Mouse (Mus musculus) brain, embryonic 14.5 days (tissue): ENCODE results near the gene Ugt1a8.
"Not testable (repeated sequence)": the region's sequence is repeated elsewhere in the genome, so short reads cannot be mapped to it uniquely, and the experiment has no call there.

Source experiments
- CTCF ChIP-seq: fragments of 200-500 bp; IDR thresholded peaks from 2 replicates; pipeline ENCODE4 v1.5.1; 2012; ENCODE audit warnings: inconsistent platforms, mild to moderate bottlenecking, moderate library complexity, borderline replicate concordance; ENCODE audit not compliant: insufficient read depth, insufficient read length; ENCODE audit errors: extremely low read depth
- POLR2A ChIP-seq: fragments of 200-500 bp; IDR thresholded peaks from 2 replicates; pipeline ENCODE4 v1.6.1; 2012; ENCODE audit warnings: mild to moderate bottlenecking, inconsistent platforms, borderline replicate concordance; ENCODE audit not compliant: poor library complexity, insufficient read depth, insufficient read length, severe bottlenecking; ENCODE audit errors: extremely low read depth

DNA sequence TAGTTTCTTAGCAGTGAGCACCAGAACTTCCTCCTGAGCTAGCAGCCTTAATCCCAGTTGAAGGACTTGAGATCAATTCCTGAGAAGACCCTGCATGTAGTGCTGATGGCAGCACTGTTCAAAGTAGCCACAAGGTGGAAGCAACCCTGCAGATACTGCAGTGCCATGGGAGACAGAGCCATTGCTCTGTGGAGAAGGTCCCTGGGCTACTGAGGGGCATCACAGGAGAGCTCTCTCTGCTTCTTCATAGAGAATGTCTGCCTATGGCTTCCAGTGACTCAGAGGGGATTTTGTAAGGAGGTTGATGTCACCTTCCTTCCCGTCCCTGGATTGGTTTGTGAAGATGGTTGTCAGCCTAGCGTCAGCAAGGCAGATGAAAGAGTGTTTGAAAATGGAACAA, 62.5 kb downstream of the Ugt1a8 start:
- peak; percentile 27; the same call in 1 of the 2 replicates for TF ChIP-seq CTCF
- not testable (repeated sequence) for TF ChIP-seq POLR2A
